Mouse (Mus musculus) c-Kit-negative CD71-positive TER-119-positive erythroid progenitor cells, embryonic 14.5 days (primary cell): Measurements from ENCODE around the gene 7530416G11Rik.

Source experiments
- DNase-seq: peaks from one replicate; pipeline ENCODE4 v3.0.0-alpha.2; 2013; ENCODE audit warnings: low read depth, low spot score

Gene 7530416G11Rik

GRCm38 (mm10) chr15:85479919-85480318 lies 23.1 kb downstream of the 7530416G11Rik start:
- no peak for DNase-seq

- no peak for DNase-seq
These were observed 23.7 kb downstream of the 7530416G11Rik start for GRCm38 (mm10) chr15:85479365-85479764.

GRCm38 (mm10) chr15:85477584-85477983 lies 25.4 kb downstream of the 7530416G11Rik start:
- DNase-seq: peak; percentile 3

- no peak for DNase-seq
These were observed 28.3 kb downstream of the 7530416G11Rik start for GRCm38 (mm10) chr15:85474697-85475096.

- DNase-seq: no peak
These were observed 33.6 kb downstream of the 7530416G11Rik start for GRCm38 (mm10) chr15:85469401-85469800.

- no peak for DNase-seq
These were observed 36.5 kb downstream of the 7530416G11Rik start for GRCm38 (mm10) chr15:85466456-85467067.

- no peak for DNase-seq
These were observed 38.0 kb downstream of the 7530416G11Rik start for GRCm38 (mm10) chr15:85464823-85465565.

- no peak for DNase-seq
These were observed 38.8 kb downstream of the 7530416G11Rik start for GRCm38 (mm10) chr15:85464190-85464589.

- DNase-seq: no peak
These were observed 39.8 kb downstream of the 7530416G11Rik start for GRCm38 (mm10) chr15:85463027-85463790.

- no peak for DNase-seq
These were observed 40.9 kb downstream of the 7530416G11Rik start for GRCm38 (mm10) chr15:85462138-85462537.

- DNase-seq: no peak
These were observed 41.5 kb downstream of the 7530416G11Rik start for GRCm38 (mm10) chr15:85461541-85461940.

- DNase-seq: no peak
These were observed 44.4 kb downstream of the 7530416G11Rik start for GRCm38 (mm10) chr15:85458631-85459082.

GRCm38 (mm10) chr15:85457838-85458237 lies 45.2 kb downstream of the 7530416G11Rik start:
- no peak for DNase-seq

GRCm38 (mm10) chr15:85456891-85457290 lies 46.1 kb downstream of the 7530416G11Rik start:
- DNase-seq: no peak

GRCm38 (mm10) chr15:85446652-85447051 lies 56.4 kb downstream of the 7530416G11Rik start:
- no peak for DNase-seq
